Mouse (Mus musculus) MEL (cell line): ENCODE measurements around the gene Esm1. TPM values are rescaled to one million over a fixed set of nuclear protein-coding genes. Genes with fewer than 3 reads are reported as not detected.

Experiments used
- DNase-seq: peaks from one replicate; pipeline ENCODE4 v3.0.0; 2011; ENCODE audit warnings: low read depth, low spot score
- H3K27ac ChIP-seq: 2 replicates; pipeline ENCODE4 v1.5.1; 2012; ENCODE audit warnings: low read depth, mild to moderate bottlenecking, control low read depth, low read length, moderate library complexity; ENCODE audit not compliant: control insufficient read depth
- H3K27me3 ChIP-seq, 2 experiments: fragments of 150-350 bp in 1 of 2; sonication (generic) in 1 of 2; 2 replicates each; pipeline ENCODE4 v1.6.1; 2012; ENCODE audit warnings: low read length in 2 of 2, mild to moderate bottlenecking in 2 of 2, improper control_type of control experiment in 1 of 2, moderate library complexity in 1 of 2; ENCODE audit not compliant: insufficient read depth in 2 of 2, control insufficient read depth in 1 of 2
- H3K36me3 ChIP-seq, 2 experiments: 2 replicates each; pipeline ENCODE4 v1.6.1; 2012 to 2014; ENCODE audit warnings: low read length in 2 of 2, improper control_type of control experiment in 1 of 2, inconsistent platforms in 1 of 2, mild to moderate bottlenecking in 1 of 2; ENCODE audit not compliant: insufficient read depth in 2 of 2, control insufficient read depth in 1 of 2
- H3K4me1 ChIP-seq, 2 experiments: fragments of 150-350 bp in 1 of 2; sonication (generic) in 1 of 2; 2 replicates each; pipeline ENCODE4 v1.6.1; 2012; ENCODE audit warnings: low read length in 2 of 2, improper control_type of control experiment in 1 of 2, mild to moderate bottlenecking in 1 of 2; ENCODE audit not compliant: insufficient read depth in 2 of 2, control insufficient read depth in 1 of 2
- H3K4me3 ChIP-seq, 2 experiments: fragments of 150-350 bp in 1 of 2; sonication (generic) in 1 of 2; 2 replicates each; pipeline ENCODE4 v1.5.1; 2012; ENCODE audit warnings: low read depth in 2 of 2, low read length in 2 of 2, mild to moderate bottlenecking in 2 of 2, moderate library complexity in 2 of 2, control low read depth in 1 of 2, improper control_type of control experiment in 1 of 2; ENCODE audit not compliant: control insufficient read depth in 1 of 2, insufficient read depth in 1 of 2
- H3K79me2 ChIP-seq: 2 replicates; pipeline ENCODE4 v1.6.1; 2012; ENCODE audit warnings: mild to moderate bottlenecking, low read length, moderate library complexity; ENCODE audit not compliant: control insufficient read depth, poor library complexity, insufficient read depth
- H3K9ac ChIP-seq: 2 replicates; pipeline ENCODE4 v1.6.1; 2012; ENCODE audit warnings: low read depth, mild to moderate bottlenecking, control low read depth, low read length, moderate library complexity; ENCODE audit not compliant: control insufficient read depth, poor library complexity, severe bottlenecking
- H3K9me3 ChIP-seq: fragments of 150-350 bp; sonication (generic); replicated peaks from 2 replicates; pipeline ENCODE4 v1.6.1; 2012; ENCODE audit warnings: mild to moderate bottlenecking, low read length, improper control_type of control experiment, moderate library complexity; ENCODE audit not compliant: insufficient read depth
- CHD1 ChIP-seq: IDR thresholded peaks from 2 replicates; pipeline ENCODE4 v1.6.1; 2012; ENCODE audit warnings: low read depth, mild to moderate bottlenecking, inconsistent platforms, low read length, improper control_type of control experiment
- CHD2 ChIP-seq: IDR thresholded peaks from 2 replicates; pipeline ENCODE4 v1.6.1; 2011; ENCODE audit warnings: low read length, improper control_type of control experiment
- CTCF ChIP-seq, 3 experiments: IDR thresholded peaks in 2 of 3; conservative IDR thresholded peaks in 1 of 3; 2 replicates each; pipeline ENCODE4 v1.5.1; 2011 to 2012; ENCODE audit warnings: low read length in 3 of 3, low read depth in 2 of 3, mild to moderate bottlenecking in 2 of 3, improper control_type of control experiment in 1 of 3, inconsistent platforms in 1 of 3, mixed read lengths in 1 of 3, moderate library complexity in 1 of 3; ENCODE audit not compliant: control insufficient read depth in 1 of 3, insufficient read depth in 1 of 3, poor library complexity in 1 of 3, severe bottlenecking in 1 of 3
- E2F4 ChIP-seq: IDR thresholded peaks from 2 replicates; pipeline ENCODE4 v1.6.1; 2011; ENCODE audit warnings: low read depth, low read length, improper control_type of control experiment, borderline replicate concordance
- ELF1 ChIP-seq: IDR thresholded peaks from 2 replicates; pipeline ENCODE4 v1.6.1; 2014; ENCODE audit warnings: low read depth, mild to moderate bottlenecking, inconsistent platforms, low read length, improper control_type of control experiment, moderate library complexity
- EP300 ChIP-seq, 2 experiments: IDR thresholded peaks; 2 replicates each; pipeline ENCODE4 v1.6.1; 2011; ENCODE audit warnings: improper control_type of control experiment in 2 of 2, low read length in 2 of 2, low read depth in 1 of 2, mild to moderate bottlenecking in 1 of 2
- ETS1 ChIP-seq: IDR thresholded peaks from 2 replicates; pipeline ENCODE4 v1.6.1; 2012; ENCODE audit warnings: low read depth, mild to moderate bottlenecking, inconsistent platforms, low read length, improper control_type of control experiment, moderate library complexity
- GABPA ChIP-seq: IDR thresholded peaks from 2 replicates; pipeline ENCODE4 v1.6.1; 2012; ENCODE audit warnings: low read depth, mild to moderate bottlenecking, inconsistent platforms, low read length, improper control_type of control experiment, moderate library complexity
- GATA1 ChIP-seq: IDR thresholded peaks from 2 replicates; pipeline ENCODE4 v1.6.1; 2011; ENCODE audit warnings: low read depth, low read length, improper control_type of control experiment
- HCFC1 ChIP-seq: IDR thresholded peaks from 2 replicates; pipeline ENCODE4 v1.6.1; 2012; ENCODE audit warnings: low read depth, mild to moderate bottlenecking, inconsistent platforms, low read length, improper control_type of control experiment, moderate library complexity
- JUND ChIP-seq: IDR thresholded peaks from 2 replicates; pipeline ENCODE4 v1.6.1; 2011; ENCODE audit warnings: low read depth, mild to moderate bottlenecking, improper control_type of control experiment, low read length
- MAX ChIP-seq: IDR thresholded peaks from 2 replicates; pipeline ENCODE4 v1.6.1; 2011; ENCODE audit warnings: low read length, improper control_type of control experiment
- MEF2A ChIP-seq: IDR thresholded peaks from 2 replicates; pipeline ENCODE4 v1.6.1; 2014; ENCODE audit warnings: low read depth, mild to moderate bottlenecking, inconsistent platforms, low read length, improper control_type of control experiment; ENCODE audit not compliant: poor library complexity, insufficient replicate concordance, severe bottlenecking; ENCODE audit errors: extremely low read depth
- MXI1 ChIP-seq: IDR thresholded peaks from 2 replicates; pipeline ENCODE4 v1.6.1; 2011; ENCODE audit warnings: mild to moderate bottlenecking, low read depth, low read length, improper control_type of control experiment
- MYB ChIP-seq: IDR thresholded peaks from 2 replicates; pipeline ENCODE4 v1.6.1; 2011; ENCODE audit warnings: mild to moderate bottlenecking, low read depth, low read length, improper control_type of control experiment
- MYC ChIP-seq: IDR thresholded peaks from 2 replicates; pipeline ENCODE4 v1.6.1; 2011; ENCODE audit warnings: low read depth, mild to moderate bottlenecking, low read length, improper control_type of control experiment, moderate library complexity
- NRF1 ChIP-seq: IDR thresholded peaks from 2 replicates; pipeline ENCODE4 v1.6.1; 2014; ENCODE audit warnings: low read depth, mild to moderate bottlenecking, inconsistent platforms, low read length, improper control_type of control experiment, moderate library complexity; ENCODE audit not compliant: poor library complexity, insufficient read depth, severe bottlenecking
- POLR2AphosphoS5 ChIP-seq: IDR thresholded peaks from 2 replicates; pipeline ENCODE4 v1.6.1; 2012; ENCODE audit warnings: low read depth, borderline replicate concordance, mild to moderate bottlenecking, inconsistent platforms, low read length, moderate library complexity, mixed read lengths
- RAD21 ChIP-seq: IDR thresholded peaks from 2 replicates; pipeline ENCODE4 v1.6.1; 2011; ENCODE audit warnings: mild to moderate bottlenecking, low read depth, low read length, improper control_type of control experiment
- RCOR1 ChIP-seq: IDR thresholded peaks from 2 replicates; pipeline ENCODE4 v1.6.1; 2012; ENCODE audit warnings: low read depth, mild to moderate bottlenecking, inconsistent platforms, low read length, improper control_type of control experiment
- TAL1 ChIP-seq: IDR thresholded peaks from 2 replicates; pipeline ENCODE4 v1.6.1; 2012; ENCODE audit warnings: mild to moderate bottlenecking, inconsistent platforms, low read length, moderate library complexity, mixed read lengths
- TBP ChIP-seq: IDR thresholded peaks from 2 replicates; pipeline ENCODE4 v1.8.0; 2011; ENCODE audit warnings: low read depth, low read length, improper control_type of control experiment
- ZNF384 ChIP-seq: IDR thresholded peaks from 2 replicates; pipeline ENCODE4 v1.6.1; 2012; ENCODE audit warnings: low read depth, mild to moderate bottlenecking, inconsistent platforms, low read length, improper control_type of control experiment
- polyA plus RNA-seq, 2 experiments: library from polyadenylated mRNA; stranded (reverse) in 1 of 2; unstranded in 1 of 2; fragments of >175 nt in 1 of 2; fragments of >200 nt in 1 of 2; gene quantifications; 2 replicates each; pipeline versions ENCODE4 v1.2.1 to v1.2.4; 2012; ENCODE audit warnings: low replicate concordance in 2 of 2, low read depth in 1 of 2; ENCODE audit not compliant: insufficient read length in 2 of 2, insufficient read depth in 1 of 2, missing spikeins in 1 of 2
- total RNA-seq: library from RNA; depleted of rRNA; stranded (reverse); fragments of 300-350 nt; gene quantifications from 2 replicates; pipeline ENCODE4 v1.2.3, GENCODE M21; 2012

The Esm1 gene
- total and polyA plus RNA-seq, 3 experiments: not detected

- Histone ChIP-seq H3K9ac (no peak overlapping the region), H3K9me3 (no peaks in the 10 kb centered on the region), H3K79me2 (no peaks in the 10 kb centered on the region), H3K27ac (no peak overlapping the region), H3K27me3 (no peaks in the 10 kb centered on the region), H3K4me1 (no peaks in the 10 kb centered on the region), H3K4me3 (no peak overlapping the region), H3K36me3 (no peaks in the 10 kb centered on the region)
- no peak for TF ChIP-seq HCFC1
- no peak for TF ChIP-seq GABPA
- no peak for TF ChIP-seq ZNF384
- no peak for TF ChIP-seq MEF2A
- TF ChIP-seq TBP: no peak
- TF ChIP-seq JUND: no peak
- no peak for TF ChIP-seq ETS1
- TF ChIP-seq NRF1: no peak
- DNase-seq: no peak
Observed at GRCm38 (mm10) chr13:113202184-113202583, 7.3 kb upstream of the Esm1 start.

- no peaks in the 10 kb centered on the region for H3K27me3 ChIP-seq
- no peak for DNase-seq
- H3K9me3 ChIP-seq: no peaks in the 10 kb centered on the region
- no peaks in the 10 kb centered on the region for H3K4me1 ChIP-seq
- no peak overlapping the region for H3K9ac ChIP-seq
- no peaks in the 10 kb centered on the region for H3K79me2 ChIP-seq
- TF ChIP-seq MXI1 (no peak), TAL1 (no peak), MYC (no peak), ZNF384 (no peak), RCOR1 (no peak), MYB (no peak), EP300 (IDR thresholded peaks at IDR 0.05; ENCODE audit: low read depth in 1 of 2, low read length in 2 of 2) (no peak), CHD1 (no peak), E2F4 (no peak), RAD21 (no peak), ELF1 (no peak), MEF2A (no peak), CTCF (IDR thresholded peaks at IDR 0.05 in 2 of 3, conservative IDR thresholded peaks at IDR 0.05 in 1 of 3; ENCODE audit: control insufficient read depth in 1 of 3, insufficient read depth in 1 of 3, low read depth in 2 of 3, low read length in 3 of 3, poor library complexity in 1 of 3, severe bottlenecking in 1 of 3) (no peak), GATA1 (no peak), MAX (no peak), CHD2 (no peak), HCFC1 (no peak), POLR2AphosphoS5 (no peak)
- no peak overlapping the region for H3K27ac ChIP-seq
- H3K36me3 ChIP-seq: no peaks in the 10 kb centered on the region
- no peak overlapping the region for H3K4me3 ChIP-seq
Observed at GRCm38 (mm10) chr13:113203146-113203545, 6.3 kb upstream of the Esm1 start.
